Mouse (Mus musculus) heart, postnatal 0 days (tissue): Measurements from ENCODE around the gene Ubap1l.

Experiments used
- CTCF ChIP-seq: IDR thresholded peaks from 2 replicates; pipeline ENCODE4 v1.5.1; 2016; ENCODE audit warnings: antibody characterized with exemption, control low read depth, low read depth
- EP300 ChIP-seq: IDR thresholded peaks from 2 replicates; pipeline ENCODE4 v1.6.1; 2016; ENCODE audit warnings: antibody characterized with exemption, low read depth

GRCm38 (mm10) chr9:65392638-65393364 lies 32.0 kb downstream of the Ubap1l start:
- TF ChIP-seq EP300 (no peak), CTCF (peak; percentile 85)
